Mouse (Mus musculus) midbrain, embryonic 11.5 days (tissue): Measurements from ENCODE around the gene Ugt1a9. TPM values are rescaled to one million over a fixed set of nuclear protein-coding genes. Genes with fewer than 3 reads are reported as not detected.
A peak's percentile ranks its signal among the peaks of the same experiment; 100 is the strongest.

Experiments
- ATAC-seq: fragments of 200-750 bp; cut with Nextera tagmentation; 2 replicates; pipeline ENCODE4 v1.8.0; 2017; ENCODE audit warnings: moderate TSS enrichment, moderate library complexity; ENCODE audit not compliant: low FRiP score
- DNase-seq: peaks from one replicate; pipeline ENCODE4 v3.0.0; 2015; ENCODE audit warnings: low spot score; ENCODE audit errors: missing footprints
- H3K27ac ChIP-seq: fragments of 300-500 bp; sonication (generic); 2 replicates; pipeline ENCODE4 v1.5.1; 2014; ENCODE audit warnings: low read depth, low read length
- H3K27me3 ChIP-seq: fragments of 300-500 bp; sonication (generic); 2 replicates; pipeline ENCODE4 v1.6.1; 2014; ENCODE audit warnings: mild to moderate bottlenecking, low read length, moderate library complexity, mixed read lengths; ENCODE audit not compliant: control insufficient read depth, insufficient read depth
- H3K36me3 ChIP-seq: fragments of 300-500 bp; sonication (generic); 2 replicates; pipeline ENCODE4 v1.6.1; 2014; ENCODE audit warnings: mild to moderate bottlenecking, low read length, moderate library complexity, mixed read lengths; ENCODE audit not compliant: control insufficient read depth, insufficient read depth
- H3K4me1 ChIP-seq: fragments of 300-500 bp; sonication (generic); 2 replicates; pipeline ENCODE4 v1.6.1; 2014; ENCODE audit warnings: low read length; ENCODE audit not compliant: control insufficient read depth, insufficient read depth
- H3K4me2 ChIP-seq: fragments of 300-500 bp; sonication (generic); 2 replicates; pipeline ENCODE4 v1.6.1; 2014; ENCODE audit warnings: mild to moderate bottlenecking, moderate library complexity
- H3K4me3 ChIP-seq: fragments of 300-500 bp; sonication (generic); 2 replicates; pipeline ENCODE4 v1.5.1; 2014; ENCODE audit warnings: low read depth, low read length
- H3K9ac ChIP-seq: fragments of 300-500 bp; sonication (generic); 2 replicates; pipeline ENCODE4 v1.6.1; 2014; ENCODE audit warnings: low read length
- H3K9me3 ChIP-seq: fragments of 300-500 bp; sonication (generic); 2 replicates; pipeline ENCODE4 v1.6.1; 2016; ENCODE audit warnings: low read length; ENCODE audit not compliant: control insufficient read depth
- WGBS: fragments of 180-500 bp; shearing (Covaris S2); extraction: QIAGEN DNeasy Blood & Tissue Kit; methylation state at CpG from one replicate; pipeline ENCODE4 v1.1.7; 2014; 5-methylcytosine and 5-hydroxymethylcytosine counted together
- polyA plus RNA-seq: library from polyadenylated mRNA; unstranded; fragments of >200 nt; fragmentation: Nextera tagmentation; extraction: Ambion mirVana; gene quantifications from 2 replicates; pipeline ENCODE4 v1.2.1, GENCODE M21; 2014

The Ugt1a9 gene
- polyA plus RNA-seq, 1 experiment from 2014 or later = not detected

- WGBS = 72% methylated on average over 6 of the region's 6 CpGs
- Histone ChIP-seq H3K9ac (no peak overlapping the region), H3K4me3 (no peak overlapping the region), H3K9me3 (peaks cover 94% of the 10 kb centered on the region), H3K36me3 (no peaks in the 10 kb centered on the region), H3K4me1 (no peaks in the 10 kb centered on the region), H3K27me3 (no peaks in the 10 kb centered on the region), H3K4me2 (no peak overlapping the region), H3K27ac (no peak overlapping the region)
- DNase-seq (no peak), ATAC-seq (no peak)
These were observed 182.9 kb downstream of the Ugt1a9 start for GRCm38 (mm10) chr1:88253540-88253939.

DNA sequence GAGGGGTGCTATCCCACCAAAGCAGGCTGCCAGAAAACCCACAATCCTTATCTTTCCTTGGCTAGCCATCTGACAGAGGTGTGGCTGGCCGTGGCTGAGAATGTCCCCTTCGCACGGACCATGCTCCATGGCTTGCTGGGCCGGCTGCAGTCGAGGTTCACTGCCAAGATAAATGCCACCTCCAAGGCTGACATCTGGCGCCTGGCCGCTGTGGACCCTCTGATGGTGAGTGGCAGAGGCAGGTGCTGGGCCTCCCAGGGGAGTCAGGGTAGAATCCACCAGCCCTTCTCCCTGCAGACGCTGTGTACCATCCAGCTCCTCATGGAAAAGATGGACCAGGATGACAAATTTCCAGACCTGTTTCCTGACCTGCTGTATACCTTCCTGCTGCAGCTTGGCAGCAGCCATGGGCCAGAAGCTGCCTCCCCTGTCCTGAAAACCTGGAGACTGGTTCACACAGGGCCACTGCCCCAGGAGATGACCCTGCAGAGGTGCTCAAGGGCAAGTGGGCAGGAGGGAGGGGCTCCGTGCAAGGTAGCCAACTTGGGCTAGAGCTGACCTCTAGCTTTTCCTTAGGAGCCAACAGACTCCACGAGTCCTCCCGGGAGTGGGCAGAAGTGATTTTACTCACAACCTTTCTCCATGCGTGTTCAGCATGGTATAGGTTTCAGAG, 184.3 kb downstream of the Ugt1a9 start:
- no peaks in the 10 kb centered on the region for H3K4me1 ChIP-seq
- DNase-seq = no peak
- WGBS = 89% methylated on average over 12 of the region's 12 CpGs
- no peaks in the 10 kb centered on the region for H3K27me3 ChIP-seq
- peaks cover under 1% of the 10 kb centered on the region; the same call in 1 of the 2 replicates for H3K36me3 ChIP-seq
- H3K27ac ChIP-seq = no peak overlapping the region
- H3K4me2 ChIP-seq = no peak overlapping the region
- no peak for ATAC-seq
- H3K4me3 ChIP-seq = no peak overlapping the region
- H3K9ac ChIP-seq = no peak overlapping the region
- peaks cover 83% of the 10 kb centered on the region for H3K9me3 ChIP-seq

DNA sequence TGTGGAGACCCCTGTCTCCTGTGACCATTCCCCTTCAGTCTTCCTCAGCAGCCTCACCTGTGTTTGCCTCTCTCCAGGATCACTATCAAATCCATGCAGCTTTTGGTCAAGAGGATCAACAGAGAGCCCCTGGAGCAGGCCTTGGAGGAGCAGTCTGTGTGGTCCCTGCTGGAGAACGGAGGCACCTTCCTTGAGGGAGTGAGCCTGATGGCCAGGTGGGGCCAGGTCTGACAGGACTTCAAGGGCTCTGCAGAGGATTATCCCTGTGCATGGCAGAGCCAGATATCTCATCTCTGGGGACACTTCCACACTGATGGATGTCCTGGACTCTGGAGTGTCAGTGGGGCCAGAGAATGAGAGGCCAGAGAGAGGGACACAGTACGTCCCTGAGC, 184.9 kb downstream of the Ugt1a9 start:
- whole genome bisulfite sequencing = 63% methylated on average over 2 of the region's 2 CpGs
- Histone ChIP-seq H3K36me3 (peaks cover 5% of the 10 kb centered on the region; the same call in 1 of the 2 replicates), H3K27ac (no peak overlapping the region), H3K4me2 (no peak overlapping the region), H3K9ac (no peak overlapping the region), H3K4me1 (no peaks in the 10 kb centered on the region), H3K27me3 (no peaks in the 10 kb centered on the region), H3K4me3 (no peak overlapping the region), H3K9me3 (peaks cover 82% of the 10 kb centered on the region)
- no peak for DNase-seq
- 0 out of 2 replicates have a peak, but pooled peaks have one; percentile 1 for ATAC-seq

- no peak overlapping the region for H3K27ac ChIP-seq
- no peaks in the 10 kb centered on the region for H3K27me3 ChIP-seq
- no peaks in the 10 kb centered on the region for H3K4me1 ChIP-seq
- H3K36me3 ChIP-seq = peaks cover 6% of the 10 kb centered on the region; the same call in 1 of the 2 replicates
- DNase-seq = no peak
- 80% methylated on average over 13 of the region's 13 CpGs for WGBS
- no peak overlapping the region for H3K4me3 ChIP-seq
- H3K4me2 ChIP-seq = no peak overlapping the region
- H3K9me3 ChIP-seq = peaks cover 75% of the 10 kb centered on the region
- no peak for ATAC-seq
- H3K9ac ChIP-seq = no peak overlapping the region
These were observed 185.6 kb downstream of the Ugt1a9 start for GRCm38 (mm10) chr1:88255989-88256754.

DNA sequence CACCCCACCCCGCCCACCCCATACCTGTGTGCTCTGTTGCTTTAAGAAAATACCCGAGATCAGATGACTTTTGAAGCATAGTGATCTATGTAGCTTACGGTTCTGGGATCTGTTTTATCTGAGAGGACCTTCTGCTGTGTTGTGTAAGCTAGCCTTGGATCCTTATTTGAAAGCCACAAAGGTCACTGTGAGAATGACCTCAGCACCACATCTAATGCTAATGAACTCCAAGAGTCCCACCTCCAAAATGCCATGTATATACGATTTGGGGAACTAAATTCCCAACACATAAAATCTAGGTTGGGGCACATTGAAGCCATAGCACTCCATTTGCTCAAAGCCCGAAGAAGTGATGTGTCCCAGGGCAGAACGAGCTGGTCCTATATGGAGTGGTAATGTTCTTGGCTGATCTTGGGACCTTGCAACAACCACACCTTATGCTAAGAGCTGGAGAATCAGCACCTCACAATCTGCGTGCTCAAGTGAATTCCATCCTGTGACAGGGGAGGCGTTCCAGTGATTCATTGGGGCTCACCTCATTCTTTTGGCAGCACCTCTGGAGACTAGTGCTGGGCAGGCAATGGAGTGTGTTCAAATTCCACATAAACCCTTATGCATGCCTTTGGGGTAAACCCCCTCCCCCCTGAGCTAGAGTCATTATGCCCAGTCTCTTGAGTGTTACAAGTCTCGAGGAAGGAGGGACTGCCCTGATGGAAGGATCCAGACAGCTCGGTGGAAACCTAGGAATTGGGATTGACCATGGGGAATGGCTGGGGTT, 186.5 kb downstream of the Ugt1a9 start:
- peaks cover 77% of the 10 kb centered on the region for H3K9me3 ChIP-seq
- peaks cover 13% of the 10 kb centered on the region for H3K36me3 ChIP-seq
- no peaks in the 10 kb centered on the region for H3K27me3 ChIP-seq
- no peak overlapping the region for H3K4me2 ChIP-seq
- no peak overlapping the region for H3K27ac ChIP-seq
- H3K9ac ChIP-seq = no peak overlapping the region
- 82% methylated on average over 10 of the region's 10 CpGs for WGBS
- H3K4me3 ChIP-seq = no peak overlapping the region
- no peak for DNase-seq
- ATAC-seq = no peak
- H3K4me1 ChIP-seq = no peaks in the 10 kb centered on the region

GRCm38 (mm10) chr1:88257681-88258080, 187.1 kb downstream of the Ugt1a9 start:
- DNase-seq (no peak), ATAC-seq (no peak)
- Histone ChIP-seq H3K27me3 (no peaks in the 10 kb centered on the region), H3K27ac (no peak overlapping the region), H3K36me3 (peaks cover 19% of the 10 kb centered on the region), H3K4me2 (no peak overlapping the region), H3K4me3 (no peak overlapping the region), H3K9me3 (peaks cover 71% of the 10 kb centered on the region), H3K9ac (no peak overlapping the region), H3K4me1 (no peaks in the 10 kb centered on the region)
- WGBS = 80% methylated on average over 6 of the region's 6 CpGs

- peaks cover 26% of the 10 kb centered on the region for H3K36me3 ChIP-seq
- WGBS = 68% methylated on average over 6 of the region's 6 CpGs
- H3K4me1 ChIP-seq = no peaks in the 10 kb centered on the region
- ATAC-seq (no peak), DNase-seq (no peak)
- no peak overlapping the region for H3K4me3 ChIP-seq
- no peak overlapping the region for H3K9ac ChIP-seq
- no peaks in the 10 kb centered on the region for H3K27me3 ChIP-seq
- H3K27ac ChIP-seq = no peak overlapping the region
- peaks cover 65% of the 10 kb centered on the region for H3K9me3 ChIP-seq
- no peak overlapping the region for H3K4me2 ChIP-seq
These were observed 187.8 kb downstream of the Ugt1a9 start for GRCm38 (mm10) chr1:88258361-88258760.

DNA sequence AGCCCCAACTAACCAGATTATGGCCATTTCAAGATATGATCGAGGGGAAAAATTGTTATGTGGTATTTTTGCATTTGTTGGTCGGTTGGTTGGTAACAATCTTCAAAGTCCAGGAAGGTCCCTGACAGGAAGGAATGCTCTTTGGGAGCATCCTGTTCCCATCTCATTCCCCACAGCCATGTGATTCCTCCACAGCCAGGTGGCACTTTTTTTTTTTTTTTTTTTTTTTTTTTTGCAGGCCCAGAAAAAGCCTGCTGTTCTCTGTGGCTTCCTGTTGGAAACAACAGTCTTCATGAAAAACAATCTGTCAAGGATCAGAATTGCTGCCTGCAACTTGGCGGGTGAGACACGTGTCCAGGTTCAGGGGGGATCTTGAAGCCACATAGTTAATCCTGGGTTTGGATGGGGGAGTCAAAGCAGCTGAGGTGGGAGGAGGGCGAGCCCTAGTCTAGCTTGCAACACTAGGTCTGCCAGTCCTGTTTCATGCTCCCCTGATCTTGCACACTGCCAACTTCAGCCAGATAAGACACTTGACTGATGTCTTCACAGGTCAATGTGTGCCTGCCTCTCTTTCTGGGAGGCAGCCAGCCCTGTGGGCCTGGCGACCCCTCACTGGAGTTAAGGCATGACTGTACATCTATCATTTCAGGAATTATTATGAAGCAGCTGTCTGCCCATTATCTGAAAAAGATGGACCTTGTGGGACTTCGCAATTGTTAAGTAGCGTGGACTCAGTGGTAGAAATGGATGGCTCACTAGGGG, 188.5 kb downstream of the Ugt1a9 start:
- WGBS = 82% methylated on average over 8 of the region's 8 CpGs
- DNase-seq (no peak), ATAC-seq (peak; percentile 6; the same call in 1 of the 2 replicates)
- Histone ChIP-seq H3K9ac (no peak overlapping the region), H3K4me2 (no peak overlapping the region), H3K27ac (no peak overlapping the region), H3K4me1 (no peaks in the 10 kb centered on the region), H3K4me3 (no peak overlapping the region), H3K27me3 (no peaks in the 10 kb centered on the region), H3K36me3 (peaks cover 33% of the 10 kb centered on the region), H3K9me3 (peaks cover 58% of the 10 kb centered on the region)
